Mouse (Mus musculus): ENCODE results near the gene Gpc4. TPM values are rescaled to one million over a fixed set of nuclear protein-coding genes. Genes with fewer than 3 reads are reported as not detected.
A peak's percentile ranks its signal among the peaks of the same experiment; 100 is the strongest.

Gpc4 gene
- total RNA-seq (2022), result 10 to 100 TPM; 29.8 to 38.1 (median 34.0) TPM

DNA sequence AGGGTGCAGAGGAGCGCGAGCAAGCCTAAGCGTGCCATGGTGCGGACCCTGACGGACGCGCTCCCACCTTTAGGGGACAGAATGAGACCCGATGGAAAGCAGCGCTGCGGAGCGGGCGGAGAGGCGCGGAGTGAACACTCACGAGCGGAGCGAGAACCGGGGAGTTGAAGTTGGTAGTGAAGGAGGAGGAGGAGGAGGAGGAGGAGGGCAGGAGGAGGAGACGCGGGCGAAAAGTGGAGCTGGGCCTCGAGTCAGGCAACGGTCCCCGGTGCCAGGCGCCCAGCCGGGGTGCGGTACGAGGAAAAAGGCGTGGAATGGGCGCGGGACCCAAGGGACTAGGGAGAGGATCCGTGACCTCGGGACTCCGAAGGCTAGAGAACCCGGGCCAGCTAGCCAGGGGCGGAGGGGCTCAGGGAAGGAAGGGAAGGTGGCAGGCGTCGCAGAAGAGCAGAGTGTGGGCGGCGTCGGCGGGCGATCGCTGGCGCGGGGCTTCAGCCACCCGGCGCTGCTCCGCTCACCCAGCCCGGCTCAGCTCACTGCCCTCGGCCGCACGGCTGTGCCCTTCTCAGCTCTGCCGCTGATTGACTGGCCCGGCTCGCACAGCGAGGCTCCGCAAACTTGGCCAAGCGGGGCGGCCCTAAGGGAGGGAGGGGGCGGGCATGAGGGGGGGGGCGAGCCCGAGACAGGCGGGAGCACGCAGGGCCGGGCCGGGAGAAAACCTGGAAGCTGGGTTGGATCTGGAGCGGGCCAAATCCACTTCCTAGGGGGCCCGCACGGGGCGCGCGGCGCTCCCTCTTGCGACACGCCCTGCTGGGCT lies at the start of gene Gpc4:
Gene Gpc4 (minus strand): TSS at position 515 of the 817 bp plus-strand sequence.
- peak; percentile 42 to 58 for DNase-seq (ENCODE audit: low spot score in 2 of 2)

DNA sequence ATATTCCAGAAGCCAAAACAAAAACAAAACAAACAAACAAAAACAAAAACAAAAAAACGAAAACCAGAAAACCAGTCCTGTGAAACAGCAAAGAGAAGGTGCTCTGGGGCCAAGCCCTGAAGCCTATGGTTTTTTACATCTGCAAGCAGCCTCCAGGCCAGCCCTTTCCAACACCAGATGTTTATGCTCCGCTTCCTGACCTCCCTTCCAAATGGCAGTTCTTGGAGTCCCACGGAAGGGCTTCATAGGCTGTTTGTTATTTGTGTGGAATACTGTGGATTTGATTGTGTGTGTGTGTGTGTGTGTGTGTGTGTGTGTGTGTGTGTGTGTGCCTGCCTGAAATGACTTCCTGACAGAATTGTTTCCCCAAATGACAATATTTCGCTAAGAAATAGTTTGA lies 47.8 kb upstream of the Gpc4 start:
- no peak for DNase-seq (ENCODE audit: low spot score in 2 of 2)

DNA sequence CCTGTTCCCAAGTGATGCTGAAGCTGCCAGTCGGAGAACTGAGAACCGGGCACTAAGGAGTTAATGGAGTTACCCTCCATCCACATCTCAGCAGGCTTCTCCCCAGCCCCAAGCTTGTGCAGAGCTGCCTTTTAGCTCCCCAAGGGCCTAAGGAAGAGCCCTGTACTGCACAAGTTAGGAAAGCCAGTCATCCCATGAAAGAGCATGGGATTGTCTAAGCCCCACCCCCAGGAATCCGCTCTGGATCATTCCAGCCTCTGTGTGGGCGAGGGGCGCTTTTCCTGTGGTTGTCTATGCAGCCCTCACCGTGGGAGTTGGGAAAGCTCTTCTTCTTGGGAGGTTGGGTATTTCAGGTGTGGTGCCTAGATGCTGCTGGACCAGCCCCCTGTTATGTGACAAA lies 34.8 kb upstream of the Gpc4 start:
- no peak for DNase-seq (ENCODE audit: low spot score in 2 of 2)

DNA sequence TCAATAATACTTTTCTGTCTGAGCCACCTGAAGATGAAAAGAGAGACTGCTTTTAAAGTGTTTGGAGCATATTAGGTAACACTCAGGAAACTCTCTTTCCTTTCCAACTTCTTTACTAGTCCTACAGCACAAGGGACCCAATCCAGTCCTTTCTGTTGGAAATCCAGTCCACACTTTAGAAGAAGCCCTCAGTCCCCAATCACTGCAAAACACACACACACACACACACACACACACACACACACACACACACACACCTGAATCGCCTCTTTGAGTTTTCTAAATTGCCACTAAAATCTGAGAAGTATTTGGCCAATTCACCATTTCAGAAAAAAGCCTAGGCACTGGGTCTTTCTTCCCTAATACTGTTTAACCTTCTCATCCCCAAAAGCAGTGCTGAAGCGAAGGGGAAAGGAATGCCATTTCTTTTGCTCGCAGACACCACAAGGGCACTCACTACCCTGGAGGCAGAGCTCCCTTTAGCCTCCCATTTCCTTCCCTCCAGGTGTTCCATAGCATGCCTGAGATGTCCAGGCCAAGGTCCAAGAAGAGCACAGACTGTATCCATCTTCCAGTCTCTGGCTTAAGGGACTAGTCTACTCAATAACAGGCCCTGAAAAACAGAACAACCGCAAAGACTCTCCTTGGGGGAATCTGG lies 28.4 kb upstream of the Gpc4 start:
- DNase-seq (ENCODE audit: low spot score in 2 of 2), result no peak

DNA sequence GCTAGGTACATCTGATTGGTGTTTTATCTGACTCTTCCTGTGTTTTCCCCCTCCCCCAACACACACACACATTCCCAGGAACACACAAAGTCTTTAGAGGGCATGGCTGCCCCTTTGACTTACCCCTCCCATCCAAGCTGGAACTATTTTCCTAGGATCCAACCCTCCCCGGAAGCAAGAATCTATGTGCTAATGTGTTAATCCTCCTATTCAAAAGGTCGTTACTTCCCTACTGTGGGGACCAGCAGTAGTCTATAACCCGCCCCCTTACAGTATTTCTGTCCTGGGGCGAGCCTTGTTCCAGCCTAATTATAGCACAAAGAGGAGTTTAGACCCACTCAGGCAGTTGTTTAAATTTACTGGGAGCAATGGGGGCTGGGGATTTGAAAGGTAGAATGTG lies 24.0 kb upstream of the Gpc4 start:
- DNase-seq (ENCODE audit: low spot score in 2 of 2), result no peak

DNA sequence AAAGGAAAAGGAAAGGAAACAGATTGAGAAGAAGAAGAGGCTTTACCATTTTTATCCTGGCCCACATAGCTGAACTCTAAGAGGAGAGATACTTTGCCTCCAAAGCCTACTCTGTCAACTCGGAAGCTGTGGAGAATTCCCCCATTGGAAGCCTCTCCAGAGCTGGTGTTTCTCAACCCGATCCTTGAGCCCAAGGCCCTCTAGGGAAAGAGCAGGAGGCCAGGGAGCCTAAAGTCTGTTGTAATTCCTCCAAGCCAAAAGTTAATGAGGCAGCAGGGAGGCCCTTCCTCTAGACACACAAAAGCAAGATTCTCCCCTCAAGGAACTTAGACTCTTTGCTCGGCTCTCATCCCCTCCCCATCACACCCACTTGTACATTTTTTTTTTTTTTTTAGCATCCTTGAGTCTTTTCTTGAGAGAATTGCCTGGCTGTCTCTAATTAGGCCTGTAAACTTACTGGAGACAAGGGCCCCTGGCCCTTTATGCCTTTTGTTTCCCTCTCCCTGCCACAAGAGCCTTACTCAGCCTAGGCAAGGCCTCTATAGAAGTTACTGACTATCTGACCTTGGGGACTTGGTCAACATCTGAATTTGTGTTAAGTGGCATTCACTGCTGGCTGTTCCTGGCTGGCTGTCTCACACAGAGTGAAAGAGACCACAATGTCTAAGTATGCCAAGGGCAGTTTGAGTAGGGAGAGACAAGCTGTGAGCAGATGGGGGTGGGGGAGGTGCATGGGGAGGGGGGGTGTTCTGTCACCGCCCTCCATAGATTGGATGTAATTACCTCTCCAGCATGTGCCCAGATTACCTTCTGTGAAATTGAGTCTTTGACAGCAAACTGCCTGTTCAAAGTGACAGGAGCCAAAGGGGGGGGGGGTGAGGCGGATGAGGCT lies 18.7 kb upstream of the Gpc4 start:
- DNase-seq (ENCODE audit: low spot score in 2 of 2), result no peak

DNA sequence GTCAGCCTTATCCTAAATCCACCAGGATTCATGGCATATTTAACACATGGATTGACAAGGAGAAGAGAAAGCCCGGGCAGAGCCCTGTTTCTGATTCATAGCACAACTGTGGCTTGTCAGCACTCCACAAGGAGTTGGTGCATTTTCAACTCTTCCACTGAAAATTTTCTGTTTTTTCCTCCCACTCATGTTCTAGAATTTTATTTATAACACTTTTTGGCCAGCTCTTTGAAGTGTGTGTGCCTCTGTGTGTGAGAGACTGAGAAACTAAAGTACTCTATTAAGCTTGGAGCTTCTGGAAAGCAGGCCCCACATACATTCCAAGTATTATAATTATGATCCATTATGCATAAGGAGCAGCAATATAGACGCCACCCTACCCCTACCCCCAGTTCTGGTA lies 16.3 kb upstream of the Gpc4 start:
- DNase-seq (ENCODE audit: low spot score in 2 of 2), result no peak

DNA sequence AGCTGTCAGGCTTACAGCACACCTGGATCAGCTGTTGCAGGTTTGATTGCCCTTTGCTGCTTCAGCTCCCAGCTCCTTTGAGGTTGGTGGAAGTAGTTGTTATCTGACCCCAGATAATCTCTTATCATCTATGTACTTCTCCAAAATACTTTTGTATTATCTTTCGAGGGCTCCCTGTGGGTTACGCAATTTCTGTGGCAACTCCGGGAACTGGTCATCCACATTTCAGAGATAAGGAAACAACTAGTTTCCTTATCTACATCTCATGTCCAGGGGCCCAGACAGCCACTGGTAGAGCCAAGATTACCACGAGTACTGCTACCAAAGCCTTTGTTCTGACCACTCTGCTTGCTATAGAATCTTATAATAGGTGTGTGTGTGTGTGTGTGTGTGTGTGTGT lies 12.0 kb upstream of the Gpc4 start:
- no peak for DNase-seq (ENCODE audit: low spot score in 2 of 2)

DNA sequence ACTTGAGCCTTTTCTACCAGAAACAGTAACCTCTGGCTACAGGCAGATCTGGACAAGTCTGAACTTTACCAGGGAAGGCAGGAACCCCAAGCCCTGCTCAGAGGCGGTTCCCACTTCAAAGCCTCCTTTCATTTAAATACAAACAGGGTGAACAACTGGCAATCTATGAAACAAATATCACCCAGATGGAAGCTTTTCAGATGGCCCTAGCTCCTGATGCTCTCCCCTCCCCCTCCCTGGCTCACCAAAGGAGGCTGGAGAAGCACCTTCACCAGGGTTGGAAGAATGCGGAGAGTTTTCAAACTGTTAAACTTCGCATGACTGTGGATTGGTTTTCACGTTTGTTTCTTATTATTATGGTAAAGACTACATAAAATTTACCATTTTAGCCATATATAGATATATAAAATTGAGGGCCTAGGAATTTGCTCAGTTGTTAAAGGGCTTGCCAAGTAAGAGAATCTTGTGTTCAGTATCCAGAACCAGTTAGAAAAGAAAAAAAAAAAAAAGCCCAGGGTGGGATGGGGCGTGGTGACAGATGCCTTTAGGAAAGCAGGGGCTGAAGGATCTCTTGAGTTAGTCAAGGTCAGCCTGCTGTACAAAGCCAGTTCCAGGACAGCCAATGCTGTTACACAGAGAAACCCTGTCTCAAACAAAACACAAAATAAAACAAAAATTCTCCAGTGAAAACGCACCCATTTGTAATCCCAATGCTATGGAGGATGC lies 2.6 kb upstream of the Gpc4 start:
- no peak for DNase-seq (ENCODE audit: low spot score in 2 of 2)

DNA sequence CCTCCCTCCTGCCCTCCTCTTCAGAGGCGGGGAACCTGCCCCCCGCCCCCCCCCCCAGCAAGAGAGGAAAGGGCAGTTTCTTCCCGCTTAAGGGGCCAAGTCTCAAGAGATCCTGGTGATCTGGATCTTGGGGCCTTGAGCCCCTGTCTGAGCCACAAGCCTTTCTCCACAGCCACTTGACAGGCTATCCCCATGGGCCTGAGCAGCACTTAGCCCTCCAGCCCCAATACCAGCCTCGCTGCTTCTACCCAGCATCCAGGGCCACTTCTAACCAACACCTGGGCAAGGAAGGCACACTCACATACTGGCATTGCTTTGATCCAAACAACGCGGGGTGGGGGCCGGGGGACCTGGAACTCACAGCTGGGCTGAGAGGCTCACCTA lies 495 bp upstream of the Gpc4 start:
- no peak for DNase-seq (ENCODE audit: low spot score in 2 of 2)

DNA sequence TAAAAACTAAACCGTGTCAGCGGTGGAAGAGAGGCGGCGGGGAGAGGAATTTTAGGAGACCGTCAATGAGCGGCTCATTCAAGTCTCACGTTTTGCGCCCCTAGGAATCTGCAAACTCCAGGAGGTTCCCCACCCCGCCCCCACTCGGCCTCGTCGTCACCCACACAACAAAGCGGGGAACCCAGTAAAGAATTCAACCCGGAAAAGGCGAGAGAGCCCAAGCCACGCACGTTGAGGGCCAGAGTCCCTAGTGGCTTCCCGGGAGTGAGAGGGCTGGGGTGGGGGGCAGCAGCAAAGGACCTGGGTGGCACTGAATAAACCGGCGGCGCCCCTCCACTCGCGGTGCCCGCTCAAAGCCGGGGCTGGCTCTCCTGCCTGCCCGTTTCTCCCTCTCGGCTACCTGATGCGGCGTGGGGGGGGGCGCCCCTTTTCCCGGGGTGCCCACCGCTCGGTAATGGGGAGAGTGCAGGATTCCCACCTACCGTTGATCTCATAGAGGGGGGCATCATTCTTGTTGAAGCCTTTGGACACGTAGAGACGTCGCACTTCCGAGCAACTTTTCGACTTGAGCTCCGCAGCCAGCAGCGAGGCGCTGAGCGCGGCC lies 816 bp downstream of the Gpc4 start:
- no peak for DNase-seq (ENCODE audit: low spot score in 2 of 2)

DNA sequence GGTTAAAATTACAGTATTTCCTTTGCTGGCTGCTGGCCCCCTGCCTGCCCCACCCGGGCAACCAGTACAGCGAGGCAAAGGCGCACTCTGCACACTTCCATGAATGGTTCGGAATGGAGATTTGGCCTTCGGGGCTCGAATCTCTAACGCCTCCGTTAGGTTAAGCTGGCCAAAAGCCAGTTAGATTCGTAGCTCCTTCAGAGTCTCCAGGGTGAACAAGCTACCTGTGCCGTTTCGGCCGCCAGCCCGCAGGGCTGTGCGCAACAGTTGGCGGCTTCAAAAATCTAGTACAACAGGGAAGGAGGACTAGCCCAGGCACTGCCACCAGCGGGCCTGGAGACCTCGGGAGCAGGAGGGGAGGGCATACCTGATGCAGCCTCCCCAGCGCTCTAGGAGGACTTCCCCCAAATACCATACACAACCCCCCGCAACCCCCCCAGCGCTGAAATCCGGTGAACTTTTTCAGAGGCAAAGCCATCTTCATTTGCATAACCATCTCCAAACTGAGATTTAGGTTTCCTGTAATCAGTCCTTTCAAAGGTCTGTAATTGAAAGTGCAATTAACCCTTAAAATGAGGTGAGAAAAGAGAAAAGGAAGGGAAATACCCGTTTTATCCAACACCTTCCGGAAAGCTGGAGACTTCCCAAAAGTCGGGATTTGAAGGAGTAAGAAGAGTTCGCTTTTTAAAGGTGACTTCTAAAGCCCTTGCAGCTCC lies 1.5 kb downstream of the Gpc4 start:
- peak in 1 of 2 experiments; percentile 6 for DNase-seq (ENCODE audit: low spot score in 2 of 2)

DNA sequence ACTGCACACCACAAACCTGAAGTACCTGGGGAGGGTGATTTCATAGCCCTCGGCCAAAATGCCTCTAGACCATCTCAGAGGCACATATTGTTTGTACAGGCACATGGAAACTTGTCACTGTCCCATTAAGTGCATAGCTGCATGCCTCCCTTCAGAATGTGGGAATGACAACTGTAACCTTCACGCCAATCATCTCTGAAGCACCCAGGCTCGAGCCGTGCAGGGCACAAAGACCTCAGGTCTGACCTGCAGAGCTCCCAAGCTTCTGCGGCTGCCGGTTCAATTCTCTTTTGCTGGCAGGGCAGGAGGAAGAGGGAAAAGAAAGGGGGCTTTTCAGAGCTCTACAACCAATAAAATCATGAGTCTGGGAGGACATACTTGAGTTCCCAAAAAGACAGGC lies 2.3 kb downstream of the Gpc4 start:
- DNase-seq (ENCODE audit: low spot score in 2 of 2), result no peak

DNA sequence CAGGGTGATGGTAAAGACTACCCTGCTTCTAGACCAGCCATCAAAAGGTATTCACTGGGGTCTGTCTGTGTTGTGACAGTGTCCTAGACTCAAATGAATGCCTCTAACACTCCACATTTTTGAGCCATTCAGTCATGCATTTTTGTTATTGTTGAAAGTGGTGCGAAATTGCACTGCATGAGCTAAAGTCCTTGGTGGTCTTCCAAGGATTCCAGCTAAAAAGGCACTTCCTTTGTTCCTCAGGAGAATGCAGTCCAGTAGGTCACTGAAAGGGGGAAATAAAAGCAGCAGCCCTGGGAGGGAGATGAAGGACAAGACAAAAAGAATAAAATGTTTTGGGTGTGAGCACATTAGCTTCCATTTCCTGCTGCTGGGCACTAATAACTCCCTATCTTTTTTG lies 2.8 kb downstream of the Gpc4 start:
- no peak for DNase-seq (ENCODE audit: low spot score in 2 of 2)

DNA sequence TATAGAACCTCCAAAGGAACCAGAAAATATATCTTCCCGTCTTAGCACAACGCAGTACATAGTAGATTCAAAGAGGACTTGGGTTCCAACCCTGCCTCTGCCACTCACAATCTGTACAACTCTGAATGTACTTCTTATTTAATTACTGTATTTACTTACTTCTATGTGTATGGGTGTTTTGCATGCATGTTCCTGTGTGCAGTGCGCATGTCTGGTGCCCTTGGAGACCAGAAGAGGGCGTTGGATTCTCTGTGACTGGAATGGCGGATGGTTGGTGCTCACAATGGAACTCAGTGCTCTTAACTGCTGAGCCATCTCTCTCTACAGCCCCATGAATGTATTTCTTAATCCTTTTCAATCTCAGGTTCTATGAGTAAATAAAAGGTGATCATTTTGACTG lies 5.4 kb downstream of the Gpc4 start:
- DNase-seq (ENCODE audit: low spot score in 2 of 2), result no peak

DNA sequence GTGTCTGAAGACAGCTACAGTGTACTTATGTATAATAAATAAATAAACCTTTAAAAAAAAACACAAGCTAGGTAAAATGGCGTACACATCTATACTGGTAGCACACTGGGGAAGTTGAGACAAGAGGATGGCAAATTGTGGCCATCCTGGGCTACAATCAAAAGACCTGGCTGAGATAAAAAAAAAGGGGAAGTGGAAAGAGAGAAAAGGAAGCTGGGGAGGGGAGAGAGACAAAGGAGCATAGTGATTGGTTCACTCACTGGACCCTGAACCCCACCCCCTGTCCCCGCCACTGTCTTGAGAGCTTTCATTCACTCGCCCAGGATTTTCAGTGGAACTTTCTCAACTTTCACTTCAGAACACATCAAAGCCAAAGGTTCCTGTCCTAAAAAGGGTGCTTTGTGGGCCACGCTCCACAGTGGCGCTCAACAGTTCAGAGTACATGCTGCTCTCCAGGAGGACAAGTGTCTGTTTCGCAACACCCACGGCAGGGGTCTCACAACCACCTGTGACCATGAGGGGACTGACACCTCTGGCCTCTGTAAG lies 9.6 kb downstream of the Gpc4 start:
- no peak for DNase-seq (ENCODE audit: low spot score in 2 of 2)

DNA sequence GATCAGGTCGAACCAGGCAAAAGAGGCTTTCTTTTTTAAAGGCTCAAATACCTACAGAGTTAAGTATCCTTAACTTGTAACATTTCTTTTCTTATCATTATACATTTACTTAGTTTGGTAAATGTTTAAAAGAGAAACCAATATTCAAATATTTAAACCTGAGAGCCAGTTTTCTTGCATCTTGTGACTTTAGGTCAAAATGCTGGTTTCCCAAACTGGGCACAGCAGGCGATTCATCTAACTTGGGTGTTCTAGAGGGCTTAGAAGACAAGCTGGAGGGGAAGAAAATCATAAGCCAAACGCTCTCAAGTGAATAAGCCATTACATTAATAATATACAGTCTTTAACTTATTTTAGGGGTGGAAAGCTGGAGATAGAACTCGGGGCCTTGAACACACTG lies 10.2 kb downstream of the Gpc4 start:
- DNase-seq (ENCODE audit: low spot score in 2 of 2), result no peak

DNA sequence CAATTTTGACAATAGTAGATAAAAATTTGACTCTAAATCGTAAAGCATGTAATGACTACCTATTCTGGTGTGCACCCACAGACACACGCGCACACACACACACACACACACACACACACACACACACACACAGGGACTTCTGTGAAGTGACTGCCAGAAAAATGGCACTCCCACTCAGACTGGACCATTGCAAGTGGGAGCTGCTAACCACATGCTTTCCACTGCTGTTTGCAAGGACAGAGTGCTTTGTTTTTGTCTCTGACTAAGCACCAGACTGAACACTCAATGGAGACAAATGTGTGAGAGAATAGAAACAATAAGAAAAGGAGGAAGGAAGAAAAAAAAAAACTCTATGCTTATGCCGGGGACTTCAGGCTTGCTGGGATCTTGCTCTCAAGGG lies 11.6 kb downstream of the Gpc4 start:
- no peak for DNase-seq (ENCODE audit: low spot score in 2 of 2)

DNA sequence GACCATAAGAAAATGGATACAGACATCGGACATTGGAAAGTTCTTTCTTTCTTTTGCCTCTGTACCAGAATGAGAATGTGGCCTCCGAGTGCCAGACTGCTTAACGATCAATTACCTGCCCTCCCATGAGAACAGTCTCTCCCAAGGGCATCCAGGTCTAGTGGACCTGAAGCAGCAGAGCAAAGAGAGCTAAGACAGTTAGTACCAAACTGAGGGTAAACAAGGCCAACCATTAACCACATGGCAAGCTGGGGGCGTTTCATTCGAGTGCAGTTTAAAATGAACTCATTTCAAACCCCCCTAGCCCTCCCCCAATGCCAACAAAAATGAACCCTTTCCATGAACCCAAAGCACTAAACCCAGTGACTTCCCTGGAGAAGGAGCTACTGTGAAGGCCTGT lies 12.1 kb downstream of the Gpc4 start:
- DNase-seq (ENCODE audit: low spot score in 2 of 2), result no peak

DNA sequence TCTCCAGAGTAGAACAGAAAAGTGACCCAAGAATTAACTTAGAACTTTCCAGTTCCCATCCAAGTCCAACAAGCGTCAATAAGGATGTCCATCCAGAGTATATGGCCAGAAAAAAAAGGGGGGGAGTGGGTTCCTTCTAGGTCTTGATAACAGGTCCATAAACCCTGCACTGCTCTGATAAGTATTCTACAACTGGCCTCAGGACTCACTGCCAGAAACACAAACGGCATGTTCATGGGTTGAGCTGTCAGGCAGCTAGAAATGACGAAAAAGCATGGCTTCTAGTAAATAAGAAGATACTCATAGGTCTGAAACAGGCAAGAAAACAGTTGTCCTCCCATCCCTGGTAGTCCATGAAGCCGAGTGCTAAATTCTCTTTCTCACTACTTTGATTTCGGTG lies 13.5 kb downstream of the Gpc4 start:
- no peak for DNase-seq (ENCODE audit: low spot score in 2 of 2)
